Mouse (Mus musculus) T-cell, adult 66 days (primary cell): ENCODE measurements around the gene Bloc1s3. TPM values are rescaled to one million over a fixed set of nuclear protein-coding genes. Genes with fewer than 3 reads are reported as not detected.

Experiments used
- total RNA-seq, 2 experiments: library from RNA; stranded (reverse); gene quantifications; 3 replicates in 1 of 2; 4 replicates in 1 of 2; pipeline ENCODE4 v1.2.4; 2023

Gene Bloc1s3
- 1 to 10 TPM; 4.8 to 5.1 TPM for total RNA-seq

GRCm38 (mm10) chr7:19508150-19508923 lies at the start of gene Bloc1s3, which contains the start of gene Trappc6a:
Bloc1s3 (minus strand) TSS chr7:19508367.
Trappc6a (plus strand) TSS chr7:19508395.

GRCm38 (mm10) chr7:19517652-19518365 lies 9.6 kb upstream of the Bloc1s3 start, which contains the start of gene Nkpd1:
Nkpd1 (plus strand) TSS chr7:19517838.

DNA sequence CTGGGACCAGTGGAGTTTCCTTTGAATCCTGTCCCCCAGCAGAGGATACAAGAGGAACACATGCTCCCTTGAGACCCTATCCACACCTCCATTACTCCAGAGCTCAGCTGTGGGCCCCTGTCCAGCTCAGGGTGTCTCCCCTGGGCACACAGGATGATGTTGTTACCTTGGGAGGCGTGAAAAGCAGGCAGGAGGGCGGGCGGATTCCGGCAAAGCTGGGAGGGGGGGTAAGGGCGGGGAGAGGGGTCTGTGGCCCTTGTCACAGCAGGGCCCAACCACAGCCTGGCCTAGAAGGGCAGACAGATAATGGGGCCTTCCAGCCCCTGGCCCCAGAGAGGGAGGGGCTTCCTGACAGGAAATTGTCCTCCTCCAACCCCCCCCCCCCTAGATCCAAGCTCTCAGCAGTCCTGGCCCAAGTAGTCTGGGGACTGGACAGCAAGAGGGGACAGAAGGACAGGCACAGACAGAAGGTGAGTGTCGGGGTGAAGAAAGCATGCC lies 45.2 kb downstream of the Bloc1s3 start, which contains the start of gene Exoc3l2:
TSS of gene Exoc3l2 (plus strand) at position 448 of the 498 bp plus-strand sequence.

DNA sequence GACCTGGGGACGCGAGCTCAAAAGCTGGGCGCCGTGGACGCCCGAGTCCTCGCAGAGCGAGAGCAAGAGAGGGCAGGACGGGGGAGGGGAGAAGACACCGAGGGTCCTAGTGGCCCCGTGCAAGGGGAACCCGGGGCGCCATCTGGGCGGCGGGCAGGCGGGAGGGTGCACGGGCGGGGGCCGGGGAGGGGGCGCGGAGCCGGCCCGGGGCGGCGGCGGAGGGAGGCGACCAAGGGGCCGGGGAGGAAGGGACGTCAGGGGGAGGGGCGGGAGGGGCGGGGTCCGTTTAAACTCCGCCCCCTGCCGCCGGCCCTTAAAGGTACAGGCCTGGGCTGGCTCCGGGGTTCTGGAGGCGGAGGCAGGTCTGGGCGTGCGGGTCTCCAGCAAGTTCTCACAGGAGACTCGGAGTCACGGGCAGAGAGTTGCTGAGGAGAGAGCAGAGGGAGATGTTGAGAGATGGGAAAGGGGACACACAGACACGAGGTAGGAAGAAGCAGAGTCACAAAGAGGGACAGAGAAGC lies 49.5 kb downstream of the Bloc1s3 start, which contains the start of gene Mark4:
TSS of gene Mark4 (minus strand) at position 231 of the 521 bp plus-strand sequence.

Other genes with a start within 250 kb of the Bloc1s3 start
- gene Vasp, start 236.6 kb downstream of the Bloc1s3 start, total RNA-seq = 100 to 1,000 TPM; 335 to 340 TPM
- gene Ppm1n, start 228.3 kb downstream of the Bloc1s3 start, total RNA-seq = 1 to 10 TPM in 1 of 2 experiments, under 1 TPM in 1; 0.44 to 1.2 TPM
- not detected for gene Rtn2, start 225.7 kb downstream of the Bloc1s3 start, total RNA-seq
- 100 to 1,000 TPM in 1 of 2 experiments, 10 to 100 TPM in 1; 90.5 to 127 TPM for gene Fosb, start 198.3 kb downstream of the Bloc1s3 start, total RNA-seq
- gene Ercc1, start 163.6 kb downstream of the Bloc1s3 start, total RNA-seq = 10 to 100 TPM; 66.3 to 78.5 TPM
- 10 to 100 TPM; 13.1 to 14.6 TPM for gene Cd3eap, start 148.9 kb downstream of the Bloc1s3 start, total RNA-seq
- 1 to 10 TPM; 1.1 to 1.6 TPM for gene Ppp1r13l, start 148.6 kb downstream of the Bloc1s3 start, total RNA-seq
- 10 to 100 TPM; 75.2 to 85.1 TPM for gene Ercc2, start 126.4 kb downstream of the Bloc1s3 start, total RNA-seq
- gene Klc3, start 104.3 kb downstream of the Bloc1s3 start, total RNA-seq = 1 to 10 TPM; 3.0 to 4.6 TPM
- gene Ckm, start 103.6 kb downstream of the Bloc1s3 start, total RNA-seq = not detected
- gene Mark4, start 49.5 kb downstream of the Bloc1s3 start, total RNA-seq = 10 to 100 TPM; 25.0 to 29.2 TPM
- gene Exoc3l2, start 45.0 kb downstream of the Bloc1s3 start, total RNA-seq = not detected
- gene Trappc6a, start within 50 bp of the Bloc1s3 start, total RNA-seq = 10 to 100 TPM; 19.2 to 22.3 TPM
- gene Nkpd1, start 9.5 kb upstream of the Bloc1s3 start, total RNA-seq = under 1 TPM in 1 of 2 experiments, not detected in 1; 0.38 TPM
- 10 to 100 TPM; 54.3 to 60.4 TPM for gene Ppp1r37, start 54.7 kb upstream of the Bloc1s3 start, total RNA-seq
- gene Zfp296, start 68.9 kb upstream of the Bloc1s3 start, total RNA-seq = 1 to 10 TPM; 2.5 TPM
- gene Gemin7, start 69.2 kb upstream of the Bloc1s3 start, total RNA-seq = 10 to 100 TPM; 50.9 to 57.8 TPM
- gene Clasrp, start 96.1 kb upstream of the Bloc1s3 start, total RNA-seq = 10 to 100 TPM; 85.5 to 85.6 TPM
- 10 to 100 TPM; 50.3 to 55.7 TPM for gene Relb, start 121.1 kb upstream of the Bloc1s3 start, total RNA-seq
- 10 to 100 TPM; 80.3 to 82.2 TPM for gene Clptm1, start 156.7 kb upstream of the Bloc1s3 start, total RNA-seq
- gene Apoc2, start 169.6 kb upstream of the Bloc1s3 start, total RNA-seq = not detected
- not detected for gene Gm44805, start 173.1 kb upstream of the Bloc1s3 start, total RNA-seq
- gene Apoc4, start 173.1 kb upstream of the Bloc1s3 start, total RNA-seq = not detected
- 1 to 10 TPM in 1 of 2 experiments, not detected in 1; 1.7 TPM for gene Apoc1, start 184.3 kb upstream of the Bloc1s3 start, total RNA-seq
- 10 to 100 TPM; 28.3 to 31.4 TPM for gene Apoe, start 190.8 kb upstream of the Bloc1s3 start, total RNA-seq
- 10 to 100 TPM; 55.3 to 66.2 TPM for gene Tomm40, start 207.1 kb upstream of the Bloc1s3 start, total RNA-seq
- under 1 TPM in 1 of 2 experiments, not detected in 1; 0.38 TPM for gene Nectin2, start 242.1 kb upstream of the Bloc1s3 start, total RNA-seq